Mouse (Mus musculus): ENCODE measurements around the gene Frrs1.
A peak's percentile ranks its signal among the peaks of the same experiment; 100 is the strongest.

Gene Frrs1

DNA sequence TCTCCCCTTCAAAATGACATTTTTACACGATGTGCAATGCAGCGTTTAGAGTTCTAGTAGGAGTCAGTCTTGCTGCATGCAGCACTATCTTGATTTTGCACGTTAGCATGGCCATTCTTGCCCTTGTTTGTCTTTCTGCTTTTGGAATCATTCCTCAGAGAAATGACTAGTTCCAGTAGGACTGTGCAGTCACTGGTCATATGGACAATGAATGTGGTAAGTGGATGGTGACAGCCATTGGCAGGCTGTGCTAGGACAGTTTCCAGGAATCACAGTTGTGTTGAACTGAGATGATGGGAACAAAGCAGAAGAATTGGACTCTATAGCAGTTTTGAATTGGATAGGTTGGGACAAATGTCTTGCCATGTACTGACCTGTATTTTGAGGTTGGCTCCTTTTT lies 55.7 kb downstream of the Frrs1 start:
- no peak for DNase-seq

DNA sequence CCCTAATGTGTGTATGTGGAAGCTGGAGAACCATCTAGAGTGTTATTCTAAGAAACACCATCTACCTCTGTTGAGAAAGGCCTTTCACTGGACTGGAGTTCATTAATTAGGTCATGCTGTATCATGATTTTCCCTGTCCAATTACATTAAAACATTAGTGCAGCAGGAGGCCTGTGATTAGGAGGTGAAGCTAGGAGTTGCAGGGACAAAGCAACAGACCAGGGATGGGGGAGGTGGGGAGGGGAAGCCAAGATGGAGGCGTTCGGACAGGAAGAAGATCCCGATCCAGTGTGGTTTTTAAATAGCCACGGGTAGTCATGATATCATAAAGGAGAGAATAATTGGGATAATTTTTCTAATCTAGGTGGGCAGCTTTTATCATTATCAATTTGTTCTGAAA lies 57.8 kb downstream of the Frrs1 start:
- DNase-seq = peak; percentile 66

DNA sequence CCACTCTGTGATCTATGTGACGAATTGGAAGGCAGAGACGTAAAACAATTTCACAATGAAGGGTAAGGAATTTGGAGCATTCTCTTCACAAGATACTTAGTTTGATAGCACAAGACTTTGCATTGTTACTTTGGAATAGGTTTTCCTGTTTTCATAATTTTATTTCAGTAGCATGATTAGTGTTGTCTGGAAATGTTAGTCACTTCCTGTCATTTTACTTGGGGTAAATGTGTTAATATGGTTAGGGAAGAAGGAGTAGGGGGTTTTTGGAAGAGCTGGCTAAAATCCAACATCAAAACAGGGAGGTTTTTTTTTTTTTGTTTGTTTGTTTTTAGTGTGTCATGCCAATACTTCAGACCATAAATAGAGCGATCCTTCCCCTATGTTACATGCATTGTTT lies 62.3 kb downstream of the Frrs1 start:
- DNase-seq = no peak

DNA sequence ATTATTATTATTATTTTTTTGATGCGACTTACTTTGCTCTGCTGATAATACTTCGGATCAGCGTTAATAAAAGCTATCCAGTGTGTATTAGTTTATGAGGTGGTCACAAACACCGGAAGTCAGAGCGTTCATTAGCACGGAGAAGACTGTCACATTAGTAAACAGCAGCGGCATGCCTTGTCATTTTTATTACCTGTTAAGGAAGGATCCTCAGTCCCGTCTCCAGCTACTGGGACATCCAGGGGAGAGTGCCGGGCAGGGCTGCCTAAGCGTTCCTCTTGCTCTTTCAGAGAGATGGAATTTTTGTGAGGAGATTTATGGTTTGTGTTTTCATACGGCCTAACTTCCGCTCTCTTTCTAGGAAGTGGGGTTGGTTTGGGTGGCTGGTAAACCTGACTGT lies 63.8 kb downstream of the Frrs1 start:
- DNase-seq = no peak

DNA sequence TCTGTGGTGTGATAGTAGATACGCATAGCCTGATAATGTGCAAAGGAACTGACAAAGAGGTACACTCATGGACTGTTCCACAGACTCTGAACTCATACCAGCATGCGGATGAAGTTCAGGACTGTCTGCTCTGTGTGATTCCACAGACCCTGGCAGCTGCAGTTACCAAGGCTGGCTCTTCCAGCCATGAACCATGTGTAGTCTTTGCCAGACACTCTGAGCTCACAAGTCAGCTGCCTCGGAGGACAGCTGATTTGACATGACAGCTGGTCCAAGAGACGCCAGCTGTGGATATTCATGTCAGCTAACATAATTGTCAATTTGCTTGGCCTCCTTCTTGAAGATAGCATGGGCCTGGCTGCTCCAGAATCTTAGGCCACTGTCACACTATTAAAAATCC lies 69.7 kb downstream of the Frrs1 start:
- peak; percentile 84 for DNase-seq

DNA sequence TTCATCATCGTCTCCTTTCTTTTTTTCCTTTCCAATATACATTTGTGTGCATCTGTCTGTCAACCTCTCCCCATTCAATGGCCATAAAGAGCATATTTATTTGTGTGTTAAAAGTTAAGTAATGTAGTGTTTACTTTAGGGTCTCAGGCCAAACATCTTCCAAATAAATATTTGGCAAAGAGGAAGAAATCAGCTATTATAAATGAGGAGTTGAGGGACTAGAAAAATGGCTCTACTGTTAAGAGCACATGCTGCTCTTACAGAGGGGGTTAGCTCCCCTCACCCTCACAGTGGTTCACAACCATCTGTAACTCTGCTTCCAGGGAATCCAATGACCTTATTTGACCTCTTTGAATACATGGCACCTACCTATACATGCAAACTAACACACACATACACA lies 73.9 kb downstream of the Frrs1 start:
- DNase-seq = no peak

DNA sequence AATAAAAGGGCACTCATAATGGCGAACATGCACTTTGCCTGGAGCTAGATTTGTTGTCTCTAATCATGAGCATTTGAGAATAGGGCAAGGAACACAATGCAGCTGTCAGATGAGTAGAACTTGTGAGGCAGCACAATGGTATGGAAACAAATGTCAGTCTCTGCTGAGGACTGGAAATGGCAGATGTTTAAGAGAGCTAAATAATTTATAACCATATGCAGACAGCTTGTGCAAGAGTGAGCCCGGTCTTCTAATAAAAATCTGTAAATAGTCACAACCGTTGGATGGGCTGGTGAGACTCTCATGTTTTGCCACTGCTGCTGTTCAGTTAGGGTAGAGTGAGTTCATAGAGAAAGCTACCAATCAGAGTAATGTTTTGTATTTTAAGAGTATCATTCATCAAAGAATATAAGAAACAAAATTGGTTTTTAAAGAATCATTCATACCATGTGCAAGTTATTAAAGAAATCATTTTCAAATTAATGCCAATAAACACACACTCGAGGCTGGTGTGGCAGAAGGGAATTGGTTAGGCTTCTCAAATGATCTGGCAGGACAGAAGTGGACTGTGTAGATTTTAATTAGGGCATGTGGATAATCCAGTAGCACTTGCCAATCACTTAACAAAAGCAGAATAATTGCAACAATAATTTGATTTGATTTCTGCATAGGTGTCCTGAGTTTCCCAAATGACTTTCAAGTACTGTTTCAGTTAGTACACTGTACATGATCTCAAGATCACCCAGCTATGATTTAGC lies 77.8 kb downstream of the Frrs1 start:
- DNase-seq = peak; percentile 46

DNA sequence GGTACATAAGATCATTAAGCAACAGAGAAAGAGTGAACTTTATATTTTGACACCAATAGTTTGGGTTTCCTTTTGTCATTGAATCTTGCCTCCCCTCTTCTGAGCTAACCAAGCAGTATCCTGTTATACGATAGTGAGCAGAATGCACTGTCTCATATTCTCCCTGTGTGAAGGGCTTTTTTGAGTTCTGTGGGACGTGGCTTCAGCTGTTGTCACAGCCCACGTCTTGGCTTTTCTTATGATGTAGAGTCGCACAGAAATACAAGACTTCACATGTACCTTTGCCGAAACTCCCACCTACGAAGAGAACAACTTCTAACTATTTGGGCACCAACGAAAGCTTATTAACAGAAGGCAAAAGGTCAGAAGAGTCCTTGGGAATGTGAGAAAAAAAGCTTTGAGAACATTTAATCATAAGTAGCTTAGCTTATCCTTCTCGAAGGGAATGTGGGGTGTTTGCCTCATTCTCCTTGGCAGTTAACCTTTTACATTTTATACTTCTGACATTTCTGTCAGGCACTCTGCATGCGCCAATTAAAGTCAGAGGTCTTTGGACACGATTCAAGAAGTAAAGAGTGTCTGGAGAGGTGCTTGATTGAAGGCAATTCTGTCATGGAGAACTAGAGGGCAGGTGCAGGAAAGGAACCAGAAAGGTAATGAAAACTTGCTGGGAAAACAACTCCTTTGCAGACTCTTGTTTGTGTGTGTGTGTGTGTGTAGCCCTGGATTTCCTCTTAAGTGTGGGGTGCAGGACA lies 81.7 kb downstream of the Frrs1 start:
- DNase-seq = no peak

DNA sequence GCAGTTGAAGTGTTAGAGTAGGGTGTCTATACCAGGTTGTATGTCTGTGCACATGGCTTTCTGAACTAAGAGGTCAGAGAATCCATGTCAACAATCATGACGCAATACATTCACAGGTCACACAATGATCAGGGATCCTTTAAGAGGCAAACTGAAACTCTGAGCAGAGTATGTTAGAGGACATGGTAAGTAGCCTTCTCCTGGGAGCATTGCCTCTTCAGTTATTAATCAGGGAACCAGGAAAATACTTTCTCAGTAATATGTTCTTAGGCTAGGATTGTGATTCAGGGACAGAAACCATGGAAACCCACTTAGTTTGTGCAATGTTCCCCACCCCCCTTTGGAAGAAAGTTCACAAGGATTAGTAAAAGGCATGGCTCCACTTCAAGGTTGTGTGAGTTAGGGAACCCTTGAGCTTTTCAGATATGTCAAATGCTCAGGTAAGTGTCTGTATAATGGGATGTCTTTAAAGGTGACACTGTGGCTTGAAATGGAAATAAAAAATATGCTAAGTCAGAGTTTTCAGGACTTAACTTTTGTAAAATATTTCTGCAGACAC lies 82.4 kb downstream of the Frrs1 start:
- DNase-seq = no peak

- DNase-seq = no peak
Measured at GRCm38 (mm10) chr3:116942751-116943150, 83.5 kb downstream of the Frrs1 start.

DNA sequence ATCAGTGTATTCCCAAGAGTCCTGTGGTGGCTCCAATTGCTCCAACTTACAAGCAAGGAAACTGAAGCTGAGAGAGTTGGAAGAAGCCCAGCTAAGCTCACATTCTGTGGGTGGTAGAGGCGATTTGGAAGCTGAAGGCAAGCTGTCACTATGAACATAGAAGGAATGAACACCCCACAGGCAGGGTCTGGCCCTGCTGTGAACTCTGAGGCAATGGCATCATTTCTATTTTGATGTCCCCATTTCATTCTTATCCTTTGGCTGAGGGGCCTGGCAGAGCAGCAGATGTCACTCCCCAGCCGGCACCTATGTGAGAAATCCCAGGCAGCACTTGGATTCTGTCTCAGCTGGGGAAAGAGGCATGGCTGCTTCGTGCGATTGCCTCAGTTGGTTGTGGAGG lies 84.2 kb downstream of the Frrs1 start:
- DNase-seq = no peak

DNA sequence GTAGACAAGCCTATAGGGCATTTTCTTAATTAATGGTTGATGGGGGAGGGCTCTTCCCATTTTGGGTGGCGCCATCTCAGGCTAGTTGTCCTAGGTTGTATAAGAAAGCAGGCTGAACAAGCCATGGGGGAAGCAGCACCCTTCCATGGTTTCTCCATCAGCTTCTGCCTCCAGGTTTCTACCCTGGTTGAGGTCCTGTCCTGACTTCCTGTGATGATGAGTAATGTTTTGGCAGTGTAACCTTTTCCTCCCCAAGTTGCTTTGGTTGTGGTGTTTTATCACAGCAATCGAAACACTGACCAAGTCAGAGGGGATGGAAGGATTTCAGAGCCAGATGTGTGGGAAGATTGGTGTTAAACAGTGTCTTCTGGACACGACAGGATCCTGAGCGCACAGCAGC lies 87.2 kb downstream of the Frrs1 start:
- DNase-seq = no peak

GRCm38 (mm10) chr3:116950665-116951115 lies 91.4 kb downstream of the Frrs1 start:
- no peak for DNase-seq

- DNase-seq = no peak
Measured at GRCm38 (mm10) chr3:116951489-116951888, 92.2 kb downstream of the Frrs1 start.

- no peak for DNase-seq
Measured at GRCm38 (mm10) chr3:116952242-116952899, 93.1 kb downstream of the Frrs1 start.

GRCm38 (mm10) chr3:116953366-116953765 lies 94.1 kb downstream of the Frrs1 start:
- DNase-seq = no peak

DNA sequence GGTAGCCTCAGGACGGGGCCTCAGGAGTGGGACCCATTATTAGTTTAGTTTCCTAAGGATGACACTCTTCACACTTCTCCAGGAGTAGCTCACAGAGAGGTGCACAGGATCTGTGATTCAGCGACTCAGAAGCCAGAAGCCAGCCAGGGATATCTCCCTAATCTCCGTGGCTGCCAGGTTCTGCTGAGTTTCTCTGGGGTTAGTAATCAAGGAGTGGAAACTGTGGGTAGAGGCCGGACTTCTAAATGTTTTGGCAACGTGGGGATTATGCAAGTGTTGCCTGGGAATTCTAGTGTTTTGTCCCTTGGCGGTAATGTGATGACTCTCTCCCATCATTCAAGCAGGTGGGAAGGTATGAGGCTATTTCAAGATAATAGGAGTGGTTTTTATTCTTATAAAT lies 95.8 kb downstream of the Frrs1 start:
- DNase-seq = no peak
